24 mouse cellular contexts compared by ENCODE assay signal in genomic region chr8:12763565-12764108, GRCm38 (mm10). TPM values are rescaled to one million over a fixed set of nuclear protein-coding genes. Genes with fewer than 3 reads are reported as not detected.
DNase-seq lines count a peak whose midpoint lies in the region; ATAC-seq and TF ChIP-seq lines count a peak whose summit lies in the region.
"Had no signal": no experiment of that assay in that cellular context is flagged by ENCODE, and none has a peak within 500 bp of the region (broad histone marks: within the 10 kb centered on the region; RNA-seq: fewer than 3 reads in every experiment).

No protein-coding gene starts in this region.

- 0 out of 2 replicates have a peak, but pooled peaks have one; percentile 10 for ATAC-seq in heart, embryonic 13.5 days (ENCODE audit: extremely low read depth, insufficient number of reproducible peaks, low FRiP score, low TSS enrichment)
- no peak for ATAC-seq in kidney, embryonic 14.5 days (ENCODE audit: low FRiP score, low TSS enrichment)
- ATAC-seq: activated CD4-positive, CD25-positive, alpha-beta regulatory T cell, adult 4 months; forebrain, embryonic 16.5 days; hindbrain, embryonic 16.5 days; intestine, postnatal 0 days; midbrain, embryonic 15.5 days had no signal

- 48% methylated on average over 4 of the region's 4 CpGs for WGBS in heart, embryonic 13.5 days
- WGBS in kidney, embryonic 14.5 days = 71% methylated on average over 4 of the region's 4 CpGs

- intact Hi-C loops in gastrocnemius, adult 2 months (cut with DNase I) = no loop called here
- intact Hi-C loops in gastrocnemius, postnatal 36 days (cut with DNase I) = no loop called here
- intact Hi-C loops in heart, postnatal 36 days (cut with DNase I) = no loop called here

- no peaks in the 10 kb centered on the region for H3K9me3 ChIP-seq in heart, embryonic 13.5 days
- no peaks in the 10 kb centered on the region for H3K9me3 ChIP-seq in kidney, embryonic 14.5 days (ENCODE audit: control insufficient read depth, low read length)
- H3K9me3 ChIP-seq: forebrain, embryonic 10.5 days; hindbrain, embryonic 10.5 days; midbrain, embryonic 15.5 days; neural tube, embryonic 12.5 days had no signal

- H3K4me3 ChIP-seq in gastrocnemius, adult 2 months = no peak overlapping the region
- H3K4me3 ChIP-seq in heart, embryonic 13.5 days = no peak overlapping the region
- no peak overlapping the region for H3K4me3 ChIP-seq in kidney, embryonic 14.5 days (ENCODE audit: low read length)
- H3K4me3 ChIP-seq: forebrain, embryonic 10.5 days; hindbrain, embryonic 10.5 days; midbrain, embryonic 15.5 days; neural tube, embryonic 12.5 days had no signal

- no peak overlapping the region for H3K27ac ChIP-seq in gastrocnemius, adult 2 months
- H3K27ac ChIP-seq in heart, embryonic 13.5 days (replicated peaks) = peak overlapping the region; percentile 72
- no peak overlapping the region for H3K27ac ChIP-seq in kidney, embryonic 14.5 days (ENCODE audit: low read depth, low read length)
- H3K27ac ChIP-seq: forebrain, embryonic 10.5 days; hindbrain, embryonic 10.5 days; midbrain, embryonic 15.5 days; neural tube, embryonic 12.5 days had no signal

- H3K4me2 ChIP-seq in heart, embryonic 13.5 days = peak overlapping the region; percentile 22
- no peak overlapping the region for H3K4me2 ChIP-seq in kidney, embryonic 14.5 days (replicated peaks; ENCODE audit: low read depth, low read length)
- H3K4me2 ChIP-seq: midbrain, embryonic 15.5 days; neural tube, embryonic 12.5 days had no signal

- no peaks in the 10 kb centered on the region; the same call in 1 of the 2 replicates for H3K36me3 ChIP-seq in heart, embryonic 13.5 days
- H3K36me3 ChIP-seq in kidney, embryonic 14.5 days (ENCODE audit: control insufficient read depth, insufficient read depth, low read length) = no peaks in the 10 kb centered on the region
- H3K36me3 ChIP-seq: midbrain, embryonic 15.5 days; neural tube, embryonic 12.5 days had no signal

- no peaks in the 10 kb centered on the region for H3K27me3 ChIP-seq in heart, embryonic 13.5 days (replicated peaks)
- H3K27me3 ChIP-seq in kidney, embryonic 14.5 days (ENCODE audit: control insufficient read depth, insufficient read depth, low read length) = no peaks in the 10 kb centered on the region
- H3K27me3 ChIP-seq: midbrain, embryonic 15.5 days; neural tube, embryonic 12.5 days had no signal

- peak overlapping the region; percentile 67 for H3K9ac ChIP-seq in heart, embryonic 13.5 days
- H3K9ac ChIP-seq in kidney, embryonic 14.5 days (ENCODE audit: low read depth, low read length) = no peak overlapping the region
- H3K9ac ChIP-seq: midbrain, embryonic 15.5 days; neural tube, embryonic 12.5 days had no signal

- peak; percentile 8 for DNase-seq in gastrocnemius, adult 2 months
- no peak for DNase-seq in gastrocnemius, postnatal 36 days
- DNase-seq in heart, postnatal 36 days = no peak
- peak; percentile 68 for DNase-seq in kidney, adult 9 months
- peak; percentile 39 to 50 for DNase-seq in kidney, postnatal 25 days
- DNase-seq in yolk sac, embryonic 10.5 days (ENCODE audit: low spot score) = no peak
- DNase-seq: adrenal gland, adult 8-10 months; cerebellum, adult 11-12 months; cerebellum, postnatal 10 days; gastrocnemius, postnatal 25 days; layer of hippocampus, postnatal 36 days; lung, postnatal 4 days; right cerebral cortex, postnatal 25 days; thymus, postnatal 14 days had no signal

- TF ChIP-seq CTCF in gastrocnemius, adult 2 months (IDR thresholded peaks at IDR 0.05) = no peak

- peaks cover 72% of the 10 kb centered on the region for H3K4me1 ChIP-seq in heart, embryonic 13.5 days
- no peaks in the 10 kb centered on the region for H3K4me1 ChIP-seq in kidney, embryonic 14.5 days (ENCODE audit: control insufficient read depth, insufficient read depth, low read length)
- H3K4me1 ChIP-seq: neural tube, embryonic 12.5 days had no signal

RNA-seq across cellular contexts. Expression of gene Atp11a, which starts 6.8 kb away (rescaled TPM):
- 10 to 100 TPM; 27.1 to 30.9 TPM for total RNA-seq in gastrocnemius, adult 2 months (2021)
- total RNA-seq in gastrocnemius, postnatal 36 days (2021) = 10 to 100 TPM; 24.3 to 27.0 TPM
- polyA plus RNA-seq in heart, embryonic 13.5 days (2015; fragmentation: Nextera tagmentation; extraction: Ambion mirVana) = 10.4 and 11.2 TPM in 2 replicates
- total RNA-seq in heart, postnatal 36 days (2021) = 10 to 100 TPM; 77.9 to 88.4 TPM
- 16.8 and 18.5 TPM in 2 replicates for polyA plus RNA-seq in kidney, embryonic 14.5 days (2014; fragmentation: Nextera tagmentation; extraction: Ambion mirVana)

Comparison
In these comparisons a context has a peak if more than half of its experiments do, and no peak if none do; other contexts are left out.
1. DNase-seq: peak in gastrocnemius, adult 2 months (single experiment), kidney, adult 9 months (single experiment) and kidney, postnatal 25 days (2 of 2); none in gastrocnemius, postnatal 36 days (0 of 2), heart, postnatal 36 days (0 of 2) and yolk sac, embryonic 10.5 days (single experiment).